Mouse (Mus musculus) CH12.LX (cell line): ENCODE results near the gene Pnpla6.

Source experiments
- CTCF ChIP-seq, 2 experiments: IDR thresholded peaks in 1 of 2; conservative IDR thresholded peaks in 1 of 2; 2 replicates each; pipeline ENCODE4 v1.5.1; 2011 to 2012; ENCODE audit warnings: low read depth in 2 of 2, low read length in 2 of 2, improper control_type of control experiment in 1 of 2, inconsistent platforms in 1 of 2, mild to moderate bottlenecking in 1 of 2, moderate library complexity in 1 of 2
- E2F4 ChIP-seq: IDR thresholded peaks from 2 replicates; pipeline ENCODE4 v1.6.1; 2011; ENCODE audit warnings: low read depth, low read length, improper control_type of control experiment; ENCODE audit not compliant: insufficient replicate concordance
- EP300 ChIP-seq: IDR thresholded peaks from 2 replicates; pipeline ENCODE4 v1.6.1; 2011; ENCODE audit warnings: low read length, improper control_type of control experiment
- ETS1 ChIP-seq: conservative IDR thresholded peaks from 2 replicates; pipeline ENCODE4 v1.6.1; 2012; ENCODE audit warnings: low read depth, mild to moderate bottlenecking, inconsistent platforms, low read length, improper control_type of control experiment, moderate library complexity
- IRF4 ChIP-seq: IDR thresholded peaks from 2 replicates; pipeline ENCODE4 v1.6.1; 2014; ENCODE audit warnings: low read depth, mild to moderate bottlenecking, inconsistent platforms, low read length, improper control_type of control experiment
- MAFK ChIP-seq: IDR thresholded peaks from 2 replicates; pipeline ENCODE4 v1.6.1; 2011; ENCODE audit warnings: low read length, improper control_type of control experiment; ENCODE audit not compliant: insufficient replicate concordance
- MXI1 ChIP-seq: IDR thresholded peaks from 2 replicates; pipeline ENCODE4 v1.6.1; 2011; ENCODE audit warnings: mild to moderate bottlenecking, low read depth, low read length, improper control_type of control experiment
- PAX5 ChIP-seq: IDR thresholded peaks from 2 replicates; pipeline ENCODE4 v1.6.1; 2012; ENCODE audit warnings: low read length, inconsistent platforms, mixed read lengths
- POLR2A ChIP-seq: IDR thresholded peaks from 2 replicates; pipeline ENCODE4 v1.6.1; 2011; ENCODE audit warnings: low read depth, mild to moderate bottlenecking, improper control_type of control experiment, low read length
- ZKSCAN1 ChIP-seq: IDR thresholded peaks from 2 replicates; pipeline ENCODE4 v1.6.1; 2012; ENCODE audit warnings: low read depth, inconsistent platforms, low read length, improper control_type of control experiment, borderline replicate concordance
- ZNF384 ChIP-seq: IDR thresholded peaks from 2 replicates; pipeline ENCODE4 v1.6.1; 2012; ENCODE audit warnings: low read depth, low read length, improper control_type of control experiment, inconsistent platforms

DNA sequence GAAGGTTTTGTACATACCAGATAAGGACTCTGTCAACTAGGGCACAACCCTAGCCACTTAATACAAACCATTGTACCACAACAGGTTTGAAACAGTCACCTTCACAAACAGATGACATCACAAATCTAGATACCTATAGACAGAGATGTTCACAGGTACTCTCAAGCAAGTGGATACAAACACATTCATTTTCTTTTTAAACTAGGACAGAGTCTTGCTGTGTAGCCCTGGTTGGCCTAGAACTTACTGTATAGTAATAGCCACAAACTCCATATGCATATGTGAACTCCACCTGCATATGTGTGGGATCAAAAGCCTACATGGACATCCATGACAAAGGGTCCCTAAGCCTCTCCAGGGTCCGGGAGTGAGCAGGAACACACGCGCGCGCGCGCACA is 71.8 kb downstream of the Pnpla6 start, which contains the start of gene Camsap3:
- TF ChIP-seq MXI1 (no peak), MAFK (no peak), EP300 (no peak), CTCF (conservative IDR thresholded peaks at IDR 0.05 in 1 of 2, IDR thresholded peaks at IDR 0.05 in 1 of 2; ENCODE audit: low read depth in 2 of 2, low read length in 2 of 2) (no peak), E2F4 (no peak), ZKSCAN1 (no peak), IRF4 (no peak), ZNF384 (no peak), PAX5 (no peak), POLR2A (no peak), ETS1 (no peak)
